Mouse (Mus musculus) gastrocnemius, postnatal 25 days (tissue): ENCODE results near the gene Cenpo. TPM values are rescaled to one million over a fixed set of nuclear protein-coding genes. Genes with fewer than 3 reads are reported as not detected.
"Not testable (repeated sequence)": the region's sequence is repeated elsewhere in the genome, so short reads cannot be mapped to it uniquely, and the experiment has no call there.

Experiments used
- DNase-seq: peaks from one replicate; pipeline ENCODE4 v3.0.0; 2022
- long read RNA-seq, 2 experiments: library from polyadenylated mRNA; stranded (forward); transcript quantifications; one replicate each; pipeline ENCODE4 v2.0.0; 2021
- total RNA-seq, 2 experiments: library from RNA; stranded (reverse); gene quantifications; 1 replicate in 1 of 2; 2 replicates in 1 of 2; pipeline ENCODE4 v1.2.3; 2021

Cenpo gene
- 1 to 10 TPM; 1.5 to 1.8 TPM for total RNA-seq
- long read RNA-seq, experiment 1, full-length matches to known transcripts, result 1 of 1 reads
- long read RNA-seq, experiment 1, partial matches to known transcripts, result 0 of 1 reads
- long read RNA-seq, experiment 1, other reads (novel, unspliced or antisense), result 0 of 1 reads
- long read RNA-seq, experiment 2, result 0 reads

GRCm38 (mm10) chr12:4233572-4234508 lies at the start of gene Cenpo, which contains the start of gene Ptrhd1:
TSS of gene Cenpo (minus strand) at chr12:4234294.
TSS of gene Ptrhd1 (plus strand) at chr12:4234027.
- peak; percentile 94 for DNase-seq

- DNase-seq, result no peak
Observed at GRCm38 (mm10) chr12:4279878-4280277, 45.8 kb upstream of the Cenpo start.

- no peak for DNase-seq
Observed at GRCm38 (mm10) chr12:4278978-4279755, 45.1 kb upstream of the Cenpo start.

- DNase-seq, result no peak
Observed at GRCm38 (mm10) chr12:4271078-4271477, 37.0 kb upstream of the Cenpo start.

- DNase-seq, result no peak
Observed at GRCm38 (mm10) chr12:4267765-4268164, 33.7 kb upstream of the Cenpo start.

GRCm38 (mm10) chr12:4252742-4253655 lies 18.9 kb upstream of the Cenpo start:
- no peak for DNase-seq

GRCm38 (mm10) chr12:4249786-4250185 lies 15.7 kb upstream of the Cenpo start:
- DNase-seq, result no peak

GRCm38 (mm10) chr12:4245742-4246141 lies 11.6 kb upstream of the Cenpo start:
- DNase-seq, result no peak

- no peak for DNase-seq
Observed at GRCm38 (mm10) chr12:4243805-4244204, 9.7 kb upstream of the Cenpo start.

- DNase-seq, result not testable (repeated sequence)
Observed at GRCm38 (mm10) chr12:4240281-4240680, 6.2 kb upstream of the Cenpo start.

- no peak for DNase-seq
Observed at GRCm38 (mm10) chr12:4237481-4237880, 3.4 kb upstream of the Cenpo start.

- DNase-seq, result no peak
Observed at GRCm38 (mm10) chr12:4232777-4233176, 1.3 kb downstream of the Cenpo start.

GRCm38 (mm10) chr12:4230156-4230555 lies 3.9 kb downstream of the Cenpo start:
- DNase-seq, result no peak

GRCm38 (mm10) chr12:4212908-4213307 lies 21.2 kb downstream of the Cenpo start:
- DNase-seq, result no peak

GRCm38 (mm10) chr12:4211174-4211573 lies 22.9 kb downstream of the Cenpo start:
- no peak for DNase-seq

- DNase-seq, result no peak
Observed at GRCm38 (mm10) chr12:4209196-4209595, 24.9 kb downstream of the Cenpo start.

- DNase-seq, result no peak
Observed at GRCm38 (mm10) chr12:4208405-4209133, 25.5 kb downstream of the Cenpo start.

- DNase-seq, result no peak
Observed at GRCm38 (mm10) chr12:4206106-4206505, 28.0 kb downstream of the Cenpo start.

- DNase-seq, result no peak
Observed at GRCm38 (mm10) chr12:4202206-4202605, 31.9 kb downstream of the Cenpo start.

GRCm38 (mm10) chr12:4201454-4202200 lies 32.5 kb downstream of the Cenpo start:
- peak; percentile 54 for DNase-seq
